Mouse (Mus musculus) neural tube, embryonic 13.5 days (tissue): ENCODE measurements at regions not wholly inside any gene's neighbourhood (a gene's known extent, or its start where the extent isn't known, plus 50 kb on each side); places are given as distances from the start of the nearest gene placed in this dataset.

ENCODE experiments used
- ATAC-seq: fragments of 200-750 bp; cut with Nextera tagmentation; 2 replicates; pipeline ENCODE4 v1.8.0; 2017; ENCODE audit warnings: low read depth, mild to moderate bottlenecking, moderate TSS enrichment, moderate library complexity
- H3K27ac ChIP-seq: fragments of 300-500 bp; sonication (generic); replicated peaks from 2 replicates; pipeline ENCODE4 v1.5.1; 2015; ENCODE audit warnings: moderate library complexity, mild to moderate bottlenecking, inconsistent platforms
- H3K27me3 ChIP-seq: fragments of 300-500 bp; sonication (generic); 2 replicates; pipeline ENCODE4 v1.6.1; 2015; ENCODE audit warnings: mild to moderate bottlenecking, inconsistent platforms
- H3K36me3 ChIP-seq: fragments of 300-500 bp; sonication (generic); 2 replicates; pipeline ENCODE4 v1.6.1; 2015; ENCODE audit warnings: mild to moderate bottlenecking, inconsistent platforms
- H3K4me1 ChIP-seq: fragments of 300-500 bp; sonication (generic); replicated peaks from 2 replicates; pipeline ENCODE4 v1.6.1; 2015; ENCODE audit warnings: inconsistent platforms
- H3K4me2 ChIP-seq: fragments of 300-500 bp; sonication (generic); 2 replicates; pipeline ENCODE4 v1.6.1; 2015; ENCODE audit warnings: inconsistent platforms, mild to moderate bottlenecking, moderate library complexity
- H3K4me3 ChIP-seq: fragments of 300-500 bp; sonication (generic); 2 replicates; pipeline ENCODE4 v1.5.1; 2015; ENCODE audit warnings: mild to moderate bottlenecking, inconsistent platforms
- H3K9ac ChIP-seq: fragments of 300-500 bp; sonication (generic); 2 replicates; pipeline ENCODE4 v1.6.1; 2015; ENCODE audit warnings: moderate library complexity, mild to moderate bottlenecking, inconsistent platforms
- H3K9me3 ChIP-seq: fragments of 300-500 bp; sonication (generic); 2 replicates; pipeline ENCODE4 v1.6.1; 2016; ENCODE audit warnings: inconsistent platforms
- WGBS: fragments of 180-500 bp; shearing (Covaris S2); methylation state at CpG from one replicate; pipeline ENCODE4 v1.1.7; 2015; 5-methylcytosine and 5-hydroxymethylcytosine counted together

- Histone ChIP-seq H3K36me3 (no peaks in the 10 kb centered on the region), H3K4me3 (no peak overlapping the region), H3K27ac (no peak overlapping the region), H3K9ac (no peak overlapping the region), H3K4me2 (0 out of 2 replicates have a peak overlapping the region, but pooled peaks have one; percentile 11), H3K9me3 (no peaks in the 10 kb centered on the region), H3K4me1 (peaks cover 18% of the 10 kb centered on the region), H3K27me3 (no peaks in the 10 kb centered on the region)
- WGBS = 26% methylated on average over 8 of the region's 8 CpGs
- ATAC-seq = peak; percentile 56; the same call in 1 of the 2 replicates
Observed at GRCm38 (mm10) chr1:19673448-19674396, 465.0 kb downstream of the Tfap2b start.

- Histone ChIP-seq H3K27me3 (no peaks in the 10 kb centered on the region), H3K4me2 (no peak overlapping the region), H3K9me3 (no peaks in the 10 kb centered on the region), H3K4me3 (no peak overlapping the region), H3K9ac (no peak overlapping the region), H3K36me3 (no peaks in the 10 kb centered on the region), H3K4me1 (peaks cover 18% of the 10 kb centered on the region), H3K27ac (no peak overlapping the region)
- ATAC-seq = 0 out of 2 replicates have a peak, but pooled peaks have one; percentile 63
- 7% methylated on average over 3 of the region's 3 CpGs for WGBS
Observed at GRCm38 (mm10) chr1:19674397-19674770, 465.7 kb downstream of the Tfap2b start.

GRCm38 (mm10) chr1:19681024-19681778 is 472.5 kb downstream of the Tfap2b start:
- Histone ChIP-seq H3K9me3 (no peaks in the 10 kb centered on the region), H3K27me3 (no peaks in the 10 kb centered on the region), H3K27ac (no peak overlapping the region), H3K36me3 (no peaks in the 10 kb centered on the region), H3K9ac (no peak overlapping the region), H3K4me2 (no peak overlapping the region), H3K4me1 (no peaks in the 10 kb centered on the region), H3K4me3 (no peak overlapping the region)
- WGBS = 35% methylated on average over 12 of the region's 12 CpGs
- no peak for ATAC-seq
